ENCODE assay signal across 24 mouse cellular contexts in genomic region chr1:170305002-170305401, GRCm38 (mm10). TPM values are rescaled to one million over a fixed set of nuclear protein-coding genes. Genes with fewer than 3 reads are reported as not detected.
"Had no signal": no experiment of that assay in that cellular context is flagged by ENCODE, and none has a peak within 500 bp of the region (broad histone marks: within the 10 kb centered on the region; RNA-seq: fewer than 3 reads in every experiment).

No protein-coding gene starts in this region.

- H3K27ac ChIP-seq: lung, embryonic 15.5 days; macrophage; midbrain, embryonic 13.5 days; midbrain, embryonic 15.5 days; neural tube, embryonic 12.5 days; stomach, embryonic 15.5 days; stomach, postnatal 0 days had no signal

- H3K36me3 ChIP-seq: lung, embryonic 15.5 days; midbrain, embryonic 13.5 days; midbrain, embryonic 15.5 days; stomach, embryonic 15.5 days had no signal

- H3K9ac ChIP-seq: liver, postnatal 0 days; lung, embryonic 15.5 days; midbrain, embryonic 13.5 days; midbrain, embryonic 15.5 days; neural tube, embryonic 12.5 days; stomach, embryonic 15.5 days had no signal

- H3K4me3 ChIP-seq: lung, embryonic 15.5 days; megakaryocyte, embryonic 14.5 days; midbrain, embryonic 13.5 days; midbrain, embryonic 15.5 days; neural tube, embryonic 12.5 days; stomach, embryonic 15.5 days had no signal

- H3K9me3 ChIP-seq: lung, embryonic 15.5 days; midbrain, embryonic 13.5 days; midbrain, embryonic 15.5 days; neural tube, embryonic 12.5 days; stomach, embryonic 15.5 days had no signal

- H3K4me2 ChIP-seq: lung, embryonic 15.5 days; midbrain, embryonic 11.5 days; midbrain, embryonic 13.5 days; midbrain, embryonic 15.5 days; neural tube, embryonic 12.5 days; stomach, embryonic 15.5 days had no signal

- DNase-seq: liver, postnatal 0 days; lung, adult 2 months; lung, postnatal 14 days; lung, postnatal 36 days; right cerebral cortex, postnatal 14 days; thymus, adult 2 months; thymus, postnatal 25 days; thymus, postnatal 4 days had no signal

- H3K27me3 ChIP-seq: lung, embryonic 15.5 days; midbrain, embryonic 13.5 days; midbrain, embryonic 15.5 days; neural tube, embryonic 12.5 days; stomach, embryonic 15.5 days had no signal

- ATAC-seq: liver, postnatal 0 days; lung, postnatal 0 days; midbrain, embryonic 13.5 days; midbrain, embryonic 15.5 days had no signal

- H3K4me1 ChIP-seq: lung, embryonic 15.5 days; midbrain, embryonic 13.5 days; midbrain, embryonic 15.5 days; neural tube, embryonic 12.5 days; stomach, embryonic 15.5 days had no signal

RNA-seq across cellular contexts. Expression of gene Spata46, which starts 3.6 kb away (rescaled TPM):
- total RNA-seq: midbrain, postnatal 0 days; monocyte, adult 5-6 weeks; neutrophil, adult 5-6 weeks had no signal
- polyA plus RNA-seq: lung, adult 2 months; macrophage; spleen, adult 2 months; urinary bladder, adult 2 months had no signal

RNA-seq across cellular contexts. Expression of gene Sh2d1b1, which starts 27.9 kb away (rescaled TPM):
- total RNA-seq: midbrain, postnatal 0 days had no signal
- polyA plus RNA-seq: midbrain, embryonic 11.5 days; midbrain, embryonic 13.5 days; midbrain, postnatal 0 days; neural tube, embryonic 14.5 days had no signal
